Mouse (Mus musculus) hindbrain, embryonic 16.5 days (tissue): ENCODE measurements around the gene Trcg1. TPM values are rescaled to one million over a fixed set of nuclear protein-coding genes. Genes with fewer than 3 reads are reported as not detected.

Source experiments
- ATAC-seq: fragments of 200-750 bp; cut with Nextera tagmentation; 2 replicates; pipeline ENCODE4 v1.8.0; 2017; ENCODE audit warnings: moderate TSS enrichment, moderate library complexity
- H3K27ac ChIP-seq: fragments of 300-500 bp; sonication (generic); 2 replicates; pipeline ENCODE4 v1.5.1; 2014; ENCODE audit warnings: low read depth, mild to moderate bottlenecking, control low read depth, low read length, moderate library complexity
- H3K27me3 ChIP-seq: fragments of 300-500 bp; sonication (generic); replicated peaks from 2 replicates; pipeline ENCODE4 v1.6.1; 2014; ENCODE audit warnings: low read length; ENCODE audit not compliant: control insufficient read depth, insufficient read depth
- H3K36me3 ChIP-seq: fragments of 300-500 bp; sonication (generic); 2 replicates; pipeline ENCODE4 v1.6.1; 2014; ENCODE audit warnings: mild to moderate bottlenecking, low read length, moderate library complexity, mixed read lengths; ENCODE audit not compliant: control insufficient read depth, insufficient read depth
- H3K4me1 ChIP-seq: fragments of 300-500 bp; sonication (generic); 2 replicates; pipeline ENCODE4 v1.6.1; 2014; ENCODE audit warnings: low read depth, low read length; ENCODE audit not compliant: control insufficient read depth, insufficient read depth
- H3K4me2 ChIP-seq: fragments of 300-500 bp; sonication (generic); 2 replicates; pipeline ENCODE4 v1.6.1; 2014; ENCODE audit warnings: mild to moderate bottlenecking, low read length, control low read depth, moderate library complexity
- H3K4me3 ChIP-seq: fragments of 300-500 bp; sonication (generic); 2 replicates; pipeline ENCODE4 v1.5.1; 2014; ENCODE audit warnings: mild to moderate bottlenecking, low read length, control low read depth, moderate library complexity
- H3K9ac ChIP-seq: fragments of 300-500 bp; sonication (generic); 2 replicates; pipeline ENCODE4 v1.6.1; 2014; ENCODE audit warnings: low read depth, mild to moderate bottlenecking, control low read depth, low read length, moderate library complexity
- H3K9me3 ChIP-seq: fragments of 300-500 bp; sonication (generic); 2 replicates; pipeline ENCODE4 v1.6.1; 2014; ENCODE audit warnings: mild to moderate bottlenecking, low read length, moderate library complexity; ENCODE audit not compliant: control insufficient read depth
- WGBS: fragments of 180-500 bp; shearing (Covaris S2); extraction: QIAGEN DNeasy Blood & Tissue Kit; methylation state at CpG from one replicate; pipeline ENCODE4 v1.1.7; 2014; 5-methylcytosine and 5-hydroxymethylcytosine counted together
- polyA plus RNA-seq: library from polyadenylated mRNA; unstranded; fragments of >200 nt; fragmentation: Nextera tagmentation; extraction: Ambion mirVana; gene quantifications from 2 replicates; pipeline ENCODE4 v1.2.1, GENCODE M21; 2015

The Trcg1 gene
- polyA plus RNA-seq, 1 experiment from 2014 or later: 0.08 TPM

DNA sequence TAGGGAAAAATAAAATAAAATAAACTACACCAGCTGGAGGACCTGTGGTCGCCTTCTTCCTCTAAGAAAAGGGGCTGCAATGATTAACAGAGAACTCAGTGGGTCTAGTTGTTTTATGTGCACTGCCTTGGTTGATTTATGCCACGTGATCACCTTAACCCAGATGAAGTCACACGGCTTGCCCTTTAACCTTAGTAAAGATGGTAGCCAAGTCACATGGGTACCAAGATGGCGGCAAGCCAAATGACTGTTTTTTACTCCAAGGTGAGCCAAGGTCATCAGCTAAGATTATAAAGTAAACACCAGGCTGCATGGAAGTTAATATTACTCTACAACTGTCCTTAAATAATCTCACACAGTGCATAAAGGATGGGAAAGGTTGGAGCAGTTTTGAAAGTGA lies 6.6 kb upstream of the Trcg1 start:
- H3K27me3 ChIP-seq: no peaks in the 10 kb centered on the region
- H3K4me2 ChIP-seq: no peak overlapping the region
- no peak overlapping the region for H3K9ac ChIP-seq
- H3K27ac ChIP-seq: no peak overlapping the region
- ATAC-seq: no peak
- no peak overlapping the region for H3K4me3 ChIP-seq
- no peaks in the 10 kb centered on the region for H3K9me3 ChIP-seq
- H3K36me3 ChIP-seq: no peaks in the 10 kb centered on the region
- H3K4me1 ChIP-seq: no peaks in the 10 kb centered on the region
- WGBS: 88% methylated on average over 4 of the region's 4 CpGs

- H3K9ac ChIP-seq: no peak overlapping the region
- no peak overlapping the region for H3K4me3 ChIP-seq
- no peak for ATAC-seq
- no peak overlapping the region for H3K27ac ChIP-seq
- H3K9me3 ChIP-seq: no peaks in the 10 kb centered on the region
- H3K36me3 ChIP-seq: no peaks in the 10 kb centered on the region
- H3K27me3 ChIP-seq: no peaks in the 10 kb centered on the region
- 78% methylated on average over 9 of the region's 9 CpGs for WGBS
- H3K4me1 ChIP-seq: no peaks in the 10 kb centered on the region
- H3K4me2 ChIP-seq: no peak overlapping the region
Measured at GRCm38 (mm10) chr9:57230146-57230783, 6.1 kb upstream of the Trcg1 start.

GRCm38 (mm10) chr9:57231536-57232255 lies 4.7 kb upstream of the Trcg1 start:
- 80% methylated on average over 8 of the region's 8 CpGs for WGBS
- Histone ChIP-seq H3K9ac (no peak overlapping the region), H3K36me3 (no peaks in the 10 kb centered on the region), H3K27ac (no peak overlapping the region), H3K4me1 (no peaks in the 10 kb centered on the region), H3K4me2 (no peak overlapping the region), H3K27me3 (no peaks in the 10 kb centered on the region), H3K9me3 (no peaks in the 10 kb centered on the region), H3K4me3 (no peak overlapping the region)
- no peak for ATAC-seq

- Histone ChIP-seq H3K4me1 (no peaks in the 10 kb centered on the region), H3K4me3 (no peak overlapping the region), H3K36me3 (no peaks in the 10 kb centered on the region), H3K27me3 (no peaks in the 10 kb centered on the region), H3K9me3 (no peaks in the 10 kb centered on the region), H3K4me2 (no peak overlapping the region), H3K27ac (no peak overlapping the region), H3K9ac (no peak overlapping the region)
- WGBS: 85% methylated on average over 5 of the region's 5 CpGs
- no peak for ATAC-seq
Measured at GRCm38 (mm10) chr9:57232341-57232940, 3.9 kb upstream of the Trcg1 start.

GRCm38 (mm10) chr9:57233142-57233541 lies 3.2 kb upstream of the Trcg1 start:
- ATAC-seq: no peak
- H3K36me3 ChIP-seq: no peaks in the 10 kb centered on the region
- no peak overlapping the region for H3K4me2 ChIP-seq
- 87% methylated on average over 6 of the region's 6 CpGs for WGBS
- no peaks in the 10 kb centered on the region for H3K27me3 ChIP-seq
- no peak overlapping the region for H3K9ac ChIP-seq
- H3K9me3 ChIP-seq: no peaks in the 10 kb centered on the region
- H3K4me3 ChIP-seq: no peak overlapping the region
- no peak overlapping the region for H3K27ac ChIP-seq
- no peaks in the 10 kb centered on the region for H3K4me1 ChIP-seq

DNA sequence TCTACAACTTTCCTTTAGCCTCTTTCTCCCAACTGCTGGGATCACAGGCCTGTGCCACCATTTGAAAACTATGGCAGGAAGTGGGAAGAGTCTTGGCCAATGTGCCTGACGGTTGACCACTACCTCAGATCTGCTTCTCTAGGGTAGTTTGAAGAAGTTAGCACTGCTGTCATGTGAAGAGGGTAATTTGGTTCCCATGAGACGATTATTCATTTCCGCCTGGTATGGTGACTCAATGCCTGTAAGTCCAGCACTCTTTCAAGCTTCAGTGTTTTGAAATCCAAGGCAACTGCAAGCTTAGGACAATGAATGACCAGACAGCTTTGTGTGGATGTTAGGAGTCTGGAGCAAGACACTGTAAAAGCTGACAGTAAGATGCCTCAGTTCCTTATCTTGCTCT lies 2.6 kb upstream of the Trcg1 start:
- H3K36me3 ChIP-seq: no peaks in the 10 kb centered on the region
- no peak for ATAC-seq
- WGBS: 91% methylated on average over 3 of the region's 3 CpGs

DNA sequence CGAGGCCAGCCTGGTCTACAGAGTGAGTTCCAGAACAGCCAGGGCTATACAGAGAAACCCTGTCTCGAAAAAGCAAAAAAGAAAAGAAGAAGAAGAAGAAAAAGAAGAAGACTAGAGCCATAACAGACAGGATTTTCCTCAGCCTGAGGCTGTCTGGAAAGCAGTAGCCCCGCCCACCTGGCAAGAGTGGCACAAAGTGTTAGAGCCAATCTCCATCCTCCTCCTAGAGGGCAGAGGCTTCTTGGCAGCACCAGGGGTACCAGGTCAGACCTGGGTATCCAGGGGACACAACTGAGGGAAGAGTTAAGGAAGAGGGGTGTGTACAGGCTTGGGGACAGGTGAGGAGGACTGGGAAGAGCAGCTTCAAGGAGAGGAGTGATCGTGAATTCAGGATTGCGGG lies 1.3 kb downstream of the Trcg1 start:
- H3K4me1 ChIP-seq: no peaks in the 10 kb centered on the region
- H3K4me2 ChIP-seq: no peak overlapping the region
- H3K9ac ChIP-seq: no peak overlapping the region
- H3K4me3 ChIP-seq: no peak overlapping the region
- no peaks in the 10 kb centered on the region for H3K36me3 ChIP-seq
- no peaks in the 10 kb centered on the region for H3K27me3 ChIP-seq
- H3K9me3 ChIP-seq: no peaks in the 10 kb centered on the region
- WGBS: 81% methylated on average over 5 of the region's 5 CpGs
- no peak for ATAC-seq
- no peak overlapping the region for H3K27ac ChIP-seq

More for the DNA sequence above, 2.6 kb upstream of the Trcg1 start:
- Histone ChIP-seq H3K4me3 (no peak overlapping the region), H3K27ac (no peak overlapping the region), H3K4me1 (no peaks in the 10 kb centered on the region), H3K27me3 (no peaks in the 10 kb centered on the region), H3K9me3 (no peaks in the 10 kb centered on the region), H3K9ac (no peak overlapping the region), H3K4me2 (no peak overlapping the region)

GRCm38 (mm10) chr9:57238220-57238619 lies 1.9 kb downstream of the Trcg1 start:
- Histone ChIP-seq H3K27ac (no peak overlapping the region), H3K4me1 (no peaks in the 10 kb centered on the region), H3K36me3 (no peaks in the 10 kb centered on the region), H3K27me3 (no peaks in the 10 kb centered on the region), H3K4me3 (no peak overlapping the region), H3K9ac (no peak overlapping the region), H3K4me2 (no peak overlapping the region), H3K9me3 (no peaks in the 10 kb centered on the region)
- no peak for ATAC-seq
- WGBS: 94% methylated on average over 2 of the region's 2 CpGs

- no peaks in the 10 kb centered on the region for H3K36me3 ChIP-seq
- 85% methylated on average over 5 of the region's 5 CpGs for WGBS
- no peak overlapping the region for H3K9ac ChIP-seq
- H3K27ac ChIP-seq: no peak overlapping the region
- H3K4me3 ChIP-seq: no peak overlapping the region
- no peak for ATAC-seq
- no peak overlapping the region for H3K4me2 ChIP-seq
- no peaks in the 10 kb centered on the region for H3K27me3 ChIP-seq
- H3K4me1 ChIP-seq: no peaks in the 10 kb centered on the region
- no peaks in the 10 kb centered on the region for H3K9me3 ChIP-seq
Measured at GRCm38 (mm10) chr9:57241111-57241510, 4.8 kb downstream of the Trcg1 start.
